Mouse (Mus musculus): ENCODE data around the gene 1600012H06Rik.

DNA sequence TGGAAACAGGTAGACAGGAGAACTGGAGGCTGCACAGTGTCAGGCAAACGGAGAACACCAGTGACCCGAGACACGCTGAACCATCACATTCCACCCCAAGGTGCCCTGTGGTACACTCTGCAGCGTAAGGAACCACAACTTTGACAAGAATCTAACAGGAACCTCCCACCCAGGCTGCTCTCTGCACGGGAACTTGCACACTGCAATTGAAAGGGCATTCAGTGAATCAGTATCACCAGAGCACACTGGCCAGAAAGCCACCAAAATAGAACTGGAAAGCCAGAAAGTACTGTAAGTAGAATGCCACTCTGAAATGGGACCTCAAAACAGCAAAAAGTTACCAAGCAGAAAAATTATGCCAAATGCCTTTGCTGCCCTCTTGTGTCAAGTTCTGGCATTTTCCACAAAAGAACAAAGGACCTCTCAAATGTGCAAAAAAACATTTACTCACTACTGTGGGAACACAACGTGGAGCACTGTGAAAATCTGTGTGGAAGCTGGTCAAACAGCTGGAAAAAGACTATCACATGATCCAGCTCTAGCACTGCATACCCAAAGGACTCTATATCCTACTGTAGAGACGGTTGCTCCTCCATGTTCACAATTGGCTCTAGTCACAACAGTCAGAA, 38.2 kb upstream of the 1600012H06Rik start:
- TF ChIP-seq MYOG (IDR thresholded peaks at IDR 0.05; ENCODE audit: control insufficient read depth in 1 of 3, insufficient read depth in 1 of 3, insufficient read length in 2 of 3, low read depth in 2 of 3): no peak
- no peak for TF ChIP-seq SRF (IDR thresholded peaks at IDR 0.05; ENCODE audit: control insufficient read depth, insufficient read length, low read depth)
- no peak for TF ChIP-seq POLR2A (IDR thresholded peaks at IDR 0.05; ENCODE audit: insufficient read length, low read depth)
- no peak for TF ChIP-seq USF1 (IDR thresholded peaks at IDR 0.05; ENCODE audit: low read depth)
- no peak for TF ChIP-seq MAX (IDR thresholded peaks at IDR 0.05; ENCODE audit: low read depth)
